Mouse (Mus musculus) kidney, adult 8-10 months (tissue): ENCODE results near the gene Sart3.

Experiments used
- DNase-seq, 2 experiments: peaks; one replicate each; pipeline ENCODE4 v3.0.0; 2022

Sart3 gene

DNA sequence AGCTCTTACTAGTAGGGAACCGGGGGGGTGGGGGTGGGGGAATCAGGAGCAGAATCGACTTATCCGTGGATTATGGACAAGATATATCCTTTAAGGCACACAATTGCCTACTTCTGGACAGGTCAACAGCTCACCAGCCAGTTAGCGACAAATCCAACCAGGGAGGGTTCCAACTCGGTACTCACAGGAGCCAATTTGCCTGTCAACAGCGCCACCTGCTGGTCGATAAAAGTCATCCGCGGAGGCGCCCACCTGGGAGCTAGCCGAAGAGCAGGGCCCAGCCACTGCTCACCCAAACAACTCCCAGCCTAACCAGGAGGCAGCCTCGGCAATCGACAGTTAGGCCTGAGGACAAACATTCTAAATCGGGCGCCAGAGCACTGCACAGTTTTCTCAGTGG is 47.9 kb downstream of the Sart3 start, which contains the start of gene 1700069L16Rik:
Gene 1700069L16Rik (minus strand): TSS at position 327 of the 400 bp plus-strand sequence.
- peak; percentile 53 to 81 for DNase-seq

DNA sequence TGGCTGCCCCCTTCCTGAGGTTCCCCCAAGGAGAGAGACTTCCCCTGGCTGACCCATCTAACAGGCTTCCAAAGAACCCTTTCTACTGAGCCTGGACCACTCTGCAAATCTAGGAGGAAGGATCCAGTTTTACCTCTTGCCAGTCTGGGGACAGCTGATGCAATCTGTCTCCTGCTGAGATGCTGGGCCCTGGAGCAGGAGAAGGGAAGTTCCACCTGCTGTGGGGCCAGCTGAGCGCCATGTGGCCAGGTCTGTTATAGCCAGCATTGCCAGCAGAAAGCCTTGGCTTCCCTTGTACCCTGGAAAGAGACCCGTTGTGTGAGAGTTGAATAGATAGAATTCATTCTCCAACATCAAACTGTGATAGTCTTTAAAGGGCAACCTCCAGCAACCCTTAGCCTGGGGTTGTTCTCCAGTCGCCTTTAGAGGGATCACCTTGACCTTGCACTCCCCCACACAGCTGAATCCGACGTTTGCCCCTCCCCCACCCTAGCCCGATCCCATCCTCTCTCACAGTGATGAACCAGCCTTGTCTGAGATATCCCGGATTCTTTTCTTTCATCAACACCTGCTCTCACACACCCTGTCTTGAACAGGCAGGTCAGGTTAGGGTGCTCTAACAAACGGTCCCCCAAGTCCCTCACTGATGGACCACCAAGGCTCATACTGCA is 48.6 kb downstream of the Sart3 start:
- no peak for DNase-seq

DNA sequence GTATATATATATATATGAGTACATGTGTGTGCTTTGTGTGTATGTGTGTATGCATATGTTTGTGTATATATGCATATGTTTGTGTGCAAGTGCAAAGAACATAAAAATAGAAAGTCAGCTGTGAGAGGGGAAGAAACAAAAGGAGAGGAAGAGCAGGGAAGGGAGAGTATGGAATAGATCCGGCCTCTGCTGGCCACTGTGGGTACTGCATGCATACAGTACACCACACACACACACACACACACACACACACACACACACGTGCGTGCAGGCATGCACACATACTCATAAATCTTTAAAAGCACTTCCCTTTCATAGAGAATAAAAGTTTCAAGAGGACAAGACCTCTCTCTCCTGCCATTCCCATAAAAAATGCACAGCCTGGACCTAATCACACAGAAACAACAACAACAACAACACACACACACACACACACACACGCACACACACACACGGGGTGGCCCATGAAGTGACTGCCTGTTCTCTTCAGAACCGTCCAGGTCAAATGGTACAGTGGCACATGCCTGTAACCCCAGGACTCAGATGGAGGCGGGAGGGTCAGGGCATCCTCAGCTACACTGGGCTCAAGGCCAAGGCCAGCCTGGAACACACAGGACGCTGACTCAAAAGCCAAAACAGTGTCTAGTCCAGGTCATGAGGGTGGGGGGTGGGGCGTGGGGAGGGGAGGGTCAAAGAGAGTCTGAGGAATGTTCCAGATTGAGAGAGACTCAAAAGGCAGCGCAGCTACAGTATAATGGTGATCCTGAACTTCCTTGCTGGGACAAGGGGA is 49.9 kb downstream of the Sart3 start:
- no peak for DNase-seq

- DNase-seq, result no peak
Measured at GRCm38 (mm10) chr5:113719221-113719661, 53.1 kb downstream of the Sart3 start.

DNA sequence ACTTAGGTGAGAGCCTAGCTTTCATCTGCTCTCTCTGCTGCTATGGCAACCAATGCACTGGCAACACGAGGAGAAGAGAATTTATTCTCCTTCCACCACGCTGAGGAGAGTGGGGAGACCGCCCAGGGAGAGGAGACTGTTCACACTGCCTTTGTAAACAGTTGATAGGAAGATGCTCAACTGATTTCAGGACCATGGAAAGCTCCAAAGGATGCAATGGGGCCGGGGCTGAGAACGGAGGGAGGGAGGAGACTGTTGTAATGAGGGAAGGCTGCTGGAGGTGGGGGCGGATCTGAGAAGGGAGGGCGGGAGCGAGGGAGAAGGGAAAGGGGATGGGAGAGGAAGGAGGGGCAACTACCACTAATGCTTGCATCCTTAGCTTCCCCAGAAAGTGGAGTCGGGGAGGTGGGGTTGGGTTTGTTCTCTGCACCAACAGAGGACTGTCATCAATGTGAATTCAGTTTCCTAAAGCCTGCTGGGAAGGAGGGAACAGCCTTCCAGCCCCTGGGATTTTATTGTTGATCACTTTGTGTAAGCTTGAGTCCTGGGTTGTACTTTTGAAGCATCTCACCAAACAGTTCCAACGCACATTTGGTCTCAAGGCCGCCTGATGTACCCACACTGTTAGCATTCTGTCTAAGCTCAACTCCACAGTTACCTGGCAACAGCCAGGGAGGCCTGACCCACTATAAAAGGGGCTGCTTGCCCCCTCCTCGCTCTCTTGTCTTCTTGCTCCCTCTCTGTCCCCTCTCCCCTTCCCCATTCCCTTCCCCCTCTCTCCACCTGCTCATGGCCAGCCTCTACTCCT is 55.5 kb downstream of the Sart3 start:
- DNase-seq, result no peak

DNA sequence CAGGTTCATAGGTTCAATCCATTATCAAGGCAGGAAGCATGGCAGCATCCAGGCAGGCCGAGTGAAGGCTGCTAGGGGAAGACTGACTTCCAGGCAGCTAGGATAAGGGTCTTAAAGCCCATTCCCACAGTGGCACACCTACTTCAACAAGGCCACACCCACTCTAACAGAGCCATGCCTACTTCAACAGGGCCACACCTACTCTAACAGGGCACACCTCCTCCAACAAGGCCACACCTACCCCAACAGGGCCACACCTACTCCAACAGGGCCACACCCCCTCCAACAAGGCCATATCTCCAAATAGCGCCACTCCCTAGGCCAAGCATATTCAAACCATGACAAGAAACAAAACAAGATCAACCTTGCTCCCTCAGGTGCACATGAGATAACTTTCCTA is 59.4 kb downstream of the Sart3 start:
- no peak for DNase-seq

- DNase-seq, result peak in 1 of 2 experiments; percentile 26
Measured at GRCm38 (mm10) chr5:113703803-113704585, 68.3 kb downstream of the Sart3 start.

DNA sequence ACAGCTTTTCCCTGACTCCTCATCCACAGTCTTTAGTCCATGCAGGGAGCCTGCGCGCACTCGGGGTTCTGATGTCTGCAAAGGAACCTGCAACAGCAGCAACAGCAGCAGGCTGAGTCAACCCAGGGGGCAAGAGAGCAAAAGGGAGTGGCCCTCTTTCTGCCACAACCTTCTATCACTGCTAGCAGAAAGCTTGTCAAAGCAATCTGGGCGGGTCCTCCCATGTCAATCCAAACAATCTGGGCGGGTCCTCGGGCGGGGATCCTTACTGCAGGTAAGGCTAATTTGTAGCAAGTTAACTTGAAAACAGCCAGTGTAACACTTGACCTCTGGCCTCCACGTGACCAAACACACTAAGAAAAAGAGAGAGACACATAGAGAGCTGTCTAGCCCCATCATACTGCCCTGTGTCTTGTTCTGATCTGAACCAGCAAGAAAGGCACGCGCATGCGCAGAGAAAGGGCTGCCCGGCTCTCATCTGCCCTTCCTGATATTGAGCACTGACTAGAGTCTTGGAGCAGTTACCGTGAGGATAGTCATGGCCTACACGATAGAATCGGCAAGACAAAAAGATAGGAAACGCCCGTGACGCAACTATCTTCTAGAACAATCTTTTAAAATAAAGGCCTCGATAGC is 71.8 kb downstream of the Sart3 start:
- no peak for DNase-seq

GRCm38 (mm10) chr5:113694415-113694814 is 77.9 kb downstream of the Sart3 start:
- no peak for DNase-seq

DNA sequence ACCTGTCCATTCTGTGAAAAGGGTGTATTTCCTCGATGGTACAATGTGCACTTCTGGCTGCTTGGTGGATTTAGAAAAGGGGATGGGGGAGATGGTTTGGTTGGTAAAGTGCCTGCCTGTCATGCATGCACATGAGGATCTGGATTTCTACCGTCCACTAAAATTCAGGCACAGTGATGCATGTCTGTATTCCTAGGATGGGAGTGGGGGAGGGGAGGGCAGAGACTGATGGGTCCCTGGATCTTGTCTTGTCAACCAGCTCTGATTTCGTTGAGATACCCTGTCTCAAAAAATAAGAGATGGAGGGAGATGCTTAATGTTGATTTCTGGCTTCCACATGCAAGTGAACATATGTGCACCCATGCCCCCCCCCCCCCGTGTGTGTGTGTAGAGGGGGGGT is 78.3 kb downstream of the Sart3 start:
- no peak for DNase-seq

- DNase-seq, result no peak
Measured at GRCm38 (mm10) chr5:113693196-113693755, 79.0 kb downstream of the Sart3 start.
